Mouse (Mus musculus): ENCODE measurements around the gene Ankrd42. TPM values are rescaled to one million over a fixed set of nuclear protein-coding genes. Genes with fewer than 3 reads are reported as not detected.

The Ankrd42 gene
- polyA plus RNA-seq (2012; ENCODE audit: insufficient read depth, low replicate concordance): not detected in 2 replicates

DNA sequence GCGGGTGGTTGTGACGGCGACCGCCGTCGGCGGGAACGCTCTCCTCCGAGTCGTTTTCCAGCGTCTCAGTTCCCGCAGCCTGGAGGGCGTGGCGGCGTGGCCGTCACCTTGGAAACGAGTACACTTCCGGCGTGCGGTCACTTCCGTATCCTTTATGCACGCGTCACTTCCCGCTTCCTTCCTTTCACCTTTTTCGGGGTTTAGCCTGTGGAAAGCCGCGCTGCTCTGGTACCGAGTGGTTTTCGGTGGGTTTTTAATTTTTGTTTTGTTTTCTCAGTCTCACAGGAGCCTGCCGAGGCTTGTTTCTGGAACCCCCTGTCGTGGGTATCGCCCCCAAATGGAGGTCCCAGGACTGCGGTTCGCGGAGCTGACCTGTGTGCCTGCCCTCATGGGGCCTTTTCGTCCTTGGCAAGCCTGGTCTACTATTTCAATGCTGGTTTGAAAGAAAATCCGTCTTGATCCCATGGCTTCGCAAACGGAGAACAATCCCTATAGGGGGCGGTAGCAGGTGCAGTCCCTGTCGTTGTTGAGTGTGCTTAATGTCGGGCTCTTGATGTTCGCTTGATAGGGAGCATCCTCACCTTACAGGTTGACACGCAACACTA, at the start of gene Ankrd42:
Gene Ankrd42, minus strand, starts transcription at position 122 of the 605 bp plus-strand sequence.
- no peaks in the 10 kb centered on the region for H3K9me3 ChIP-seq
- H3K4me3 ChIP-seq (replicated peaks): peak within 1 kb of the TSS; percentile 97
- TF ChIP-seq FLI1 (IDR thresholded peaks at IDR 0.05; ENCODE audit: low read length) (peak; percentile 69; the same call in 1 of the 2 replicates), GATA1 (IDR thresholded peaks at IDR 0.05; ENCODE audit: borderline replicate concordance, low read length) (no peak)
- peaks cover 24% of the 10 kb centered on the region for H3K36me3 ChIP-seq (replicated peaks; ENCODE audit: low read length)
- peaks cover 20% of the 10 kb centered on the region for H3K27me3 ChIP-seq (replicated peaks)
- peaks cover 37% of the 10 kb centered on the region for H3K4me1 ChIP-seq

DNA sequence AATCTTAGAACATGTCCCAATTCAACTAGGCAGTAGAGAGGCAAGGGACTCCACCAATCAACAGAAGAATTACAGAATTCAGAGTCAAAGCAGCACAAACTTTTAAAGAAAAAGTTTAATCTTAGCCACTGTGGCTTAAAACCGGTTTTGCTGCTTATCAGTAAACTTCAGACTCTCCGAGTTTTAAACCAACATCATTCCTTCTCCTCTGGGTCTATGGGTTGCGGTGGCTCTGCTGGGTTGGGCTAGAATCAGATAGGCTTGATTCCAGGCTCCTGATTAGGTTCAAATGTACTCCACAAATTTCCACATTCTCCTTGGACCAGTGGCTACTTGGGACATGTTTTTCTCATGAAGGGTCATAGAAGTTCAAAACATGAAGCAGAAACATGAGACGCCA, 40.4 kb upstream of the Ankrd42 start:
- Histone ChIP-seq H3K4me1 (peaks cover 10% of the 10 kb centered on the region), H3K27me3 (replicated peaks) (peaks cover 13% of the 10 kb centered on the region), H3K36me3 (replicated peaks; ENCODE audit: low read length) (peaks cover 3% of the 10 kb centered on the region), H3K9me3 (peaks cover 5% of the 10 kb centered on the region), H3K4me3 (replicated peaks) (no peak overlapping the region)
- TF ChIP-seq GATA1 (IDR thresholded peaks at IDR 0.05; ENCODE audit: borderline replicate concordance, low read length) (no peak), FLI1 (IDR thresholded peaks at IDR 0.05; ENCODE audit: low read length) (no peak)

DNA sequence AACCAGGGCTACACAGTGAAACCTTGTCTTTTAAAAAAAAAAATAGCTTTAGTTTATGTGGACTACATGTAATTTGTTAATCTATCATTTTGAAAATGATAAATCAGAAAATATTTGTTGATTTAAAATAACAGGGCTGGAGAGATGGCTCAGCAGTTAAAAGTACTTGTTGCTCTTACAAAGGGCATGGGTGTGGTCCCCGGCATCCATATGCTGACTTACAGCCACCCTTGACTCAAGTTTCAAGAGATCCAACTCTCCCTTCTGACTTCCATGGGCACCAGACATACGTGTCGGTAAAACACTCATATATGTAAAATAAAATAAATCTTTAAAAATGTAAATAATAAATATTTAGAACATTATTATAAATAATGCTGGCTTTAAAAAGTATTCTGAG, 38.2 kb upstream of the Ankrd42 start:
- peaks cover 5% of the 10 kb centered on the region for H3K9me3 ChIP-seq
- peaks cover 13% of the 10 kb centered on the region for H3K27me3 ChIP-seq (replicated peaks)
- H3K4me3 ChIP-seq (replicated peaks): no peak overlapping the region
- peaks cover 20% of the 10 kb centered on the region for H3K4me1 ChIP-seq
- H3K36me3 ChIP-seq (replicated peaks; ENCODE audit: low read length): peaks cover 3% of the 10 kb centered on the region
- no peak for TF ChIP-seq FLI1 (IDR thresholded peaks at IDR 0.05; ENCODE audit: low read length)
- no peak for TF ChIP-seq GATA1 (IDR thresholded peaks at IDR 0.05; ENCODE audit: borderline replicate concordance, low read length)

DNA sequence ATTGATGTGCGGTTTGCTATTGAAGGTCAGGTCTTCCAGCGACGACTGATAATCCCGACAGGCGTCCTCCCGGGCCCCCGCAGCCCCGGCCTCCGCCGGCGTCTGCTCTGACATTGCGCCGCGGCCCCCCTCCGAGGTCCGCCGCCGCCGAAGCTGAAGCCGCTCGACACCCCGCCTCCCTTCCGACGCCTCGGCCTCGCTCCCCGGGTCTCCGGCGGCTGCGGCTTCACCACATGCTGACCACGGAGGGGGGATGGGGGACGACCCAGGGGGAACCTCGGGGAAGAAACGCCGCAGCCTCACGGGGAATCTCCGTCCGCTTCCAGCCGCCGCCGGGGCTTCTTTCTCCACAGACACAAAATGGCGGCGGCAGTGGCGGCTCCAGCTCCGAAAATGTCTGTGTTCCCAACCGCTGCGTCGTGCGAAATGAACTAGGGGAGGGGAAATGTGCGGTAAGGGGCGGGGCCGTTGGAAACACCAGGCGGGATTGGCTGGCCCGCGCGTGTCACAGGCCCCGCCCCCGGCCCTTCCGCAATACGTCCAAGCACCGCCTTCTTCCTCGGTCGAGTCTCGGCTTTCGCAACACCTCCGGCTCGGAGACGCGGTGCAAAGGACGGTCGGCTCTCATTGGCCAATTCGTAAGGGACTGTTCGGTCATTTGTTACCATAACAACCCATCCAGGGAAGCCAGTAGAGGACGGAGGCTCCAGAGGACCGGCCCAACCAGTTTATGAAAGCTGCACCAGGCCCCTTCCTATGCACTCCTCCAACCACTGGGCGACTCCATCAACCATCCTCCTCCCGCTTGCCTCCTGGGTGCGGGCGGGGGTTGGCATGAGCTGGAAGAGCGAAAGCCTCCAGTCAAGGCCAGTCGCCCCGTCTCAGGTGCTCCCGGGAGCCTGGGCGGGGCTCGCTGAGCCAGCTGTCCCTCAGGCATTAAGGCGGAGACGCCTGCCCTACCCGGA, 32.8 kb upstream of the Ankrd42 start, which contains the start of gene Pcf11:
Gene Pcf11, minus strand, starts transcription at position 428 of the 965 bp plus-strand sequence.
- TF ChIP-seq GATA1 (IDR thresholded peaks at IDR 0.05; ENCODE audit: borderline replicate concordance, low read length): no peak
- no peak for TF ChIP-seq FLI1 (IDR thresholded peaks at IDR 0.05; ENCODE audit: low read length)
- H3K27me3 ChIP-seq (replicated peaks): no peaks in the 10 kb centered on the region
- peaks cover 25% of the 10 kb centered on the region for H3K4me1 ChIP-seq
- H3K4me3 ChIP-seq (replicated peaks): peak within 1 kb of the TSS; percentile 98
- H3K9me3 ChIP-seq: peaks cover 5% of the 10 kb centered on the region
- H3K36me3 ChIP-seq (replicated peaks; ENCODE audit: low read length): peaks cover 24% of the 10 kb centered on the region

DNA sequence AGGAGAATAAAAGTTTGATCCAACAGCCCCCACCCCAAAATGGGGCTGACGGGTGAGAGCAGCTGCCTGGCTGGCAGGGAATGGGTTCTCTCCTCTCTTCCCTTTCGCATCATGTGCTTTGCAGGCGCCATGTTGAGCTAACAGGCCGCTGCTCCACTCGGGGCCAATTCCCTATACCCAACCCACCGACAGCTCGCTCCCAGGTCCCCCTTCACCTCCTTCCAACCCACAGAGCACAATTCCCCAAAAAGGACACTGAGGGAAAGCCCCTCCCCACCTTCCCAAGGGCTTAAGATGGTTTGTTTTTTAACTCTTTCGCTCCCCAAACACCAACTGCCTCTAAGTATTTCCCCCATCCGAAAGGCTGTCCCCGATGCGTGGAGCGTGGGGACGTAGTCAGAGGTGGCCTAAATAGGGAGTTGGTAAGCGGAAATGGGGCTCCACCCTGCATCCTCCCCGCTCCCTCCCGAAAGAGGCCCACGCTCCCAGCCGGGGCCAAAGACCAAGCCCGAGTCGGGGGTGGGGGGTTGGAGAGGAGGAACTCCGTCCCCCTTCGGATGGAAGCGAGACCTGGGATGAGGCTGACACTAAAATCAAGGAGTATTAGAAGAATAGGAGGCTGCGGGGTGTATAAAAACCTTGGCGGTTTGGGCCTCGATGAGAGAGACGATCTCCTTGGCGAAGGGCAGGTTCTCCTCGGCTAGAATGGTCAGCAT, 32.0 kb upstream of the Ankrd42 start:
- H3K9me3 ChIP-seq: peaks cover 5% of the 10 kb centered on the region
- no peak for TF ChIP-seq GATA1 (IDR thresholded peaks at IDR 0.05; ENCODE audit: borderline replicate concordance, low read length)
- peaks cover 30% of the 10 kb centered on the region for H3K36me3 ChIP-seq (replicated peaks; ENCODE audit: low read length)
- no peaks in the 10 kb centered on the region for H3K27me3 ChIP-seq (replicated peaks)
- peak overlapping the region; percentile 98 for H3K4me3 ChIP-seq (replicated peaks)
- peaks cover 25% of the 10 kb centered on the region for H3K4me1 ChIP-seq

DNA sequence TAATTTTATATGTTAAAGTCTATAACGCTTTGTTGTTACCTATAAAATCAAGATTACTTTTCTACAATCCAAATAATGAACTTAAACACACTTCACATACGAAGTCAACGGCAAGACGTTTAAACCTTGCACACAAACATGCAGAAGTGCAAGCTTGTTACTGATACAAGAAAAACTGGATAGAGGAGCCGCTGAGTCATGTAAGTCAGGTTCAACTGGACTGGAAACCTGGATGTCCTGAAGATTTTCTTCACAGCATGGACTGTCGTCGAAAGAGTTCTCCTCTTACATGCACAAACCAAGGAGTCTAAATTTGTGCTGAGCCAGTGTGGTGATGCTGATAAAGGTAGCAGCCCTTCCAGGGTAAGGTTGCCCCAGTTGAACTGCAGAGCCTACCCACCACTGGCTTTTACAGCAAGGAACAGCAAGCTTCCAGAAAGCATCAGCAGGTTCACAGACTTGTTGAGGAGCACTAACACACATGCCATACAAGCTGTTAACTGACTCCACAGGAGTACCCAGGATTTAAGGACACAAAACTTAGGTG, 29.4 kb upstream of the Ankrd42 start:
- Histone ChIP-seq H3K4me3 (replicated peaks) (peak overlapping the region; percentile 86), H3K27me3 (replicated peaks) (no peaks in the 10 kb centered on the region), H3K9me3 (no peaks in the 10 kb centered on the region), H3K36me3 (replicated peaks; ENCODE audit: low read length) (peaks cover 53% of the 10 kb centered on the region), H3K4me1 (peaks cover 24% of the 10 kb centered on the region)
- no peak for TF ChIP-seq GATA1 (IDR thresholded peaks at IDR 0.05; ENCODE audit: borderline replicate concordance, low read length)
- no peak for TF ChIP-seq FLI1 (IDR thresholded peaks at IDR 0.05; ENCODE audit: low read length)

DNA sequence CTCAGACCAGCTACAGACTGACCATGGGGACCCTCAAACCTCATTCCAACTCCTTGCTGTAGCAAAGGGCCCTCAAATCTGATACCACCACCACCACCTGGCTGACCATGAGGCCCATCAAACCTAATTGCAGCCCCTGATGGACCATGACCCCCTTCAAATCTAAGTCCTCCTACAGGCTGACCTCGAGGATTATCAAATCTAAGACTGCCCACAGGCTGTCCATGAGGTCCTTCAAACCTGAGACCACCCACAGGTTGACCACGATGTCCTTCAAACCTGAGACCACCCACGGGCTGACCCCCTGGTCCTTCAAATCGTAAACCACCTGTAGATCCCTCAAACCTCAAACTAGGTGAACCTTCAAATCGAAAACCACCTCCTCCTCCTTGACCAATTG, 21.1 kb upstream of the Ankrd42 start:
- H3K36me3 ChIP-seq (replicated peaks; ENCODE audit: low read length): peaks cover 87% of the 10 kb centered on the region
- H3K9me3 ChIP-seq: no peaks in the 10 kb centered on the region
- H3K4me3 ChIP-seq (replicated peaks): no peak overlapping the region
- no peaks in the 10 kb centered on the region for H3K27me3 ChIP-seq (replicated peaks)
- no peak for TF ChIP-seq FLI1 (IDR thresholded peaks at IDR 0.05; ENCODE audit: low read length)
- TF ChIP-seq GATA1 (IDR thresholded peaks at IDR 0.05; ENCODE audit: borderline replicate concordance, low read length): no peak
- H3K4me1 ChIP-seq: peaks cover 25% of the 10 kb centered on the region

DNA sequence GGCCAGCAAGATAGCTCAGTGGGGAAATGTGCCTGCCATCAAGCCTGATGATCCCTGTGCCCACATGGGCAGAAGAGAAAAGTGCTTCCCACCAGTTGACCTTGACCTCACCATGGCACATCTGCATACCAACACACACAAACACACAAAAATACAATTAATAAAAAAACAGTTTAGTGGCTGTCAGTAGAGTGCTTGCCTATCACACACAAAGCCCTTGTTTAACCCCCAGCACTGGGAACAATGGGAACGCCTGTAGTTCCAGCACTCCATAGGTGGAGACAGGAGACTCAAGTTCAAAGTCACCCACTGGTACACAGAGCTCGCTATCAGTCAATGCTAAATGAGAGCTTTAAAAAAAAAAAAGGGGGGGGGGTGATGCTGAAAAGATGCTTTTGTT, 19.4 kb upstream of the Ankrd42 start:
- Histone ChIP-seq H3K4me3 (replicated peaks) (peak overlapping the region; percentile 12), H3K9me3 (no peaks in the 10 kb centered on the region), H3K27me3 (replicated peaks) (no peaks in the 10 kb centered on the region), H3K4me1 (peaks cover 25% of the 10 kb centered on the region), H3K36me3 (replicated peaks; ENCODE audit: low read length) (peaks cover 85% of the 10 kb centered on the region)
- TF ChIP-seq FLI1 (IDR thresholded peaks at IDR 0.05; ENCODE audit: low read length) (no peak), GATA1 (IDR thresholded peaks at IDR 0.05; ENCODE audit: borderline replicate concordance, low read length) (no peak)

DNA sequence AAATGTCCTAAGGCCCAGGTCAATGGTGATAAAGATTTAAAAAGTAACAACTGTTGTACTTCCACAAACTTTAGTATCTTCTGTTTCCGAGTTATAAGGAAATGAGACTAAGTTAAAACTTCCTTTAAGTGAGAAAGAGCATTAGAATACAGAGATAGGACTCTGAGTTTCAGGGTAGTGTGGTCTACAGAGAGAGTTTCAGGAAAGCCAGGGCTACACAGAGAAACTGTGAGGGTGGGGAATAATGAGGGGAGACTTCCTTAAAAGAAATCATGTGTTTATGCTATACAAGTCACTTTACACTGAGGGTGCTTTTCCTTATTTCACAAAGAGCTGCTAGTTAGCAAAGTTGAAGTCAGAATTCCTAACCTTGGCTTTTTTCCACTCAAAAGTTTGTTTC, 16.4 kb upstream of the Ankrd42 start:
- Histone ChIP-seq H3K27me3 (replicated peaks) (no peaks in the 10 kb centered on the region), H3K9me3 (no peaks in the 10 kb centered on the region), H3K4me3 (replicated peaks) (no peak overlapping the region), H3K36me3 (replicated peaks; ENCODE audit: low read length) (peaks cover 80% of the 10 kb centered on the region), H3K4me1 (peaks cover 22% of the 10 kb centered on the region)
- TF ChIP-seq FLI1 (IDR thresholded peaks at IDR 0.05; ENCODE audit: low read length) (no peak), GATA1 (IDR thresholded peaks at IDR 0.05; ENCODE audit: borderline replicate concordance, low read length) (no peak)

Data from megakaryocyte, embryonic 14.5 days (primary cell).